ENCODE assay signal across 11 mouse cellular contexts in genomic region chr9:28738451-28738860, GRCm38 (mm10).
DNase-seq lines count a peak whose midpoint lies in the region; ATAC-seq lines count a peak whose summit lies in the region.
"Had no signal": no experiment of that assay in that cellular context is flagged by ENCODE, and none has a peak within 500 bp of the region (broad histone marks: within the 10 kb centered on the region; RNA-seq: fewer than 3 reads in every experiment).

No protein-coding gene starts in this region.

- H3K4me2 ChIP-seq in midbrain, embryonic 14.5 days (ENCODE audit: low read length): no peak overlapping the region
- H3K4me2 ChIP-seq in midbrain, embryonic 11.5 days: no peak overlapping the region
- H3K4me2 ChIP-seq: midbrain, embryonic 12.5 days had no signal

- no peaks in the 10 kb centered on the region for H3K36me3 ChIP-seq in midbrain, embryonic 14.5 days (ENCODE audit: control insufficient read depth, insufficient read depth, low read length)
- H3K36me3 ChIP-seq in midbrain, embryonic 11.5 days (ENCODE audit: control insufficient read depth, insufficient read depth, low read length): no peaks in the 10 kb centered on the region
- H3K36me3 ChIP-seq: midbrain, embryonic 12.5 days had no signal

- no peaks in the 10 kb centered on the region for H3K27me3 ChIP-seq in midbrain, embryonic 14.5 days (ENCODE audit: control insufficient read depth, insufficient read depth, low read length)
- no peaks in the 10 kb centered on the region for H3K27me3 ChIP-seq in midbrain, embryonic 11.5 days (ENCODE audit: control insufficient read depth, insufficient read depth, low read length)
- H3K27me3 ChIP-seq: midbrain, embryonic 12.5 days had no signal

- H3K4me3 ChIP-seq in midbrain, embryonic 14.5 days (replicated peaks; ENCODE audit: low read depth, low read length): no peak overlapping the region
- H3K4me3 ChIP-seq in midbrain, embryonic 11.5 days (ENCODE audit: low read depth, low read length): no peak overlapping the region
- H3K4me3 ChIP-seq: midbrain, embryonic 12.5 days had no signal

- no peaks in the 10 kb centered on the region for H3K4me1 ChIP-seq in midbrain, embryonic 14.5 days (ENCODE audit: control insufficient read depth, insufficient read depth, low read length)
- H3K4me1 ChIP-seq in midbrain, embryonic 11.5 days (ENCODE audit: control insufficient read depth, insufficient read depth, low read length): no peaks in the 10 kb centered on the region

- DNase-seq in midbrain, embryonic 14.5 days: peak; percentile 45
- DNase-seq in midbrain, embryonic 11.5 days (ENCODE audit: low spot score, missing footprints): no peak
- DNase-seq in frontal cortex, adult 2 months (ENCODE audit: extremely low spot score in 1 of 2, low spot score in 1 of 2): peak; percentile 69 to 78
- peak; percentile 45 to 56 for DNase-seq in layer of hippocampus, postnatal 36 days
- peak; percentile 9 for DNase-seq in right cerebral cortex, postnatal 14 days
- DNase-seq in lung, postnatal 4 days: no peak
- DNase-seq in testis, postnatal 10 days (ENCODE audit: low spot score): no peak
- DNase-seq: spleen, adult 18-20 months had no signal

- H3K9ac ChIP-seq in midbrain, embryonic 14.5 days (replicated peaks; ENCODE audit: low read length): no peak overlapping the region
- H3K9ac ChIP-seq in midbrain, embryonic 11.5 days (ENCODE audit: low read length): no peak overlapping the region
- H3K9ac ChIP-seq: midbrain, embryonic 12.5 days had no signal

- WGBS in midbrain, embryonic 14.5 days: 32% methylated on average over 1 of the region's 1 CpGs
- 80% methylated on average over 1 of the region's 1 CpGs for WGBS in midbrain, embryonic 11.5 days

- no peak overlapping the region for H3K27ac ChIP-seq in midbrain, embryonic 14.5 days (replicated peaks; ENCODE audit: low read depth, low read length)
- H3K27ac ChIP-seq in midbrain, embryonic 11.5 days (ENCODE audit: low read depth, low read length): no peak overlapping the region
- H3K27ac ChIP-seq: kidney, postnatal 0 days; midbrain, embryonic 12.5 days had no signal

- H3K9me3 ChIP-seq in midbrain, embryonic 14.5 days (ENCODE audit: control insufficient read depth, low read length): no peaks in the 10 kb centered on the region
- no peaks in the 10 kb centered on the region for H3K9me3 ChIP-seq in midbrain, embryonic 11.5 days (ENCODE audit: control insufficient read depth, low read length)
- H3K9me3 ChIP-seq: midbrain, embryonic 12.5 days had no signal

- ATAC-seq in midbrain, embryonic 14.5 days (ENCODE audit: low FRiP score, low TSS enrichment): no peak
- ATAC-seq in midbrain, embryonic 11.5 days (ENCODE audit: low FRiP score): no peak
- no peak for ATAC-seq in granulocyte monocyte progenitor cell, adult 5-6 weeks (replicated peaks; ENCODE audit: poor library complexity, severe bottlenecking)

Comparison
In these comparisons a context has a peak if more than half of its experiments do, and no peak if none do; other contexts are left out.
1. DNase-seq: peak in midbrain, embryonic 14.5 days (single experiment), frontal cortex, adult 2 months (2 of 2), layer of hippocampus, postnatal 36 days (2 of 2) and right cerebral cortex, postnatal 14 days (single experiment); none in midbrain, embryonic 11.5 days (single experiment), lung, postnatal 4 days (0 of 2) and testis, postnatal 10 days (single experiment).